Mouse (Mus musculus) erythroid progenitor cell, adult 5-6 weeks (primary cell): ENCODE data around the gene Gm8237. TPM values are rescaled to one million over a fixed set of nuclear protein-coding genes. Genes with fewer than 3 reads are reported as not detected.
"Not testable (repeated sequence)": the region's sequence is repeated elsewhere in the genome, so short reads cannot be mapped to it uniquely, and the experiment has no call there.

Experiments
- ATAC-seq: replicated peaks from 2 replicates; pipeline ENCODE4 v1.8.0; 2016; ENCODE audit warnings: moderate number of reproducible peaks, mild to moderate bottlenecking, moderate TSS enrichment, inconsistent platforms; ENCODE audit not compliant: poor library complexity, low FRiP score, severe bottlenecking
- total RNA-seq, 2 experiments: library from RNA; stranded (forward) in 1 of 2; stranded (reverse) in 1 of 2; fragments of 150-400 nt in 1 of 2; fragments of 186-747, 209-891 nt in 1 of 2; gene quantifications; 2 replicates each; pipeline versions ENCODE4 v1.2.3 to v1.2.4; 2015 to 2017; ENCODE audit warnings: low replicate concordance in 2 of 2

The Gm8237 gene
- not detected in 2 replicates for total RNA-seq (2015; ENCODE audit: low replicate concordance)
- not detected in 2 replicates for total RNA-seq (2017; ENCODE audit: low replicate concordance)

GRCm38 (mm10) chr14:5880241-5880640, at the start of gene Gm8237:
Gm8237 (minus strand) TSS chr14:5880382.
- ATAC-seq: not testable (repeated sequence)

- not testable (repeated sequence) for ATAC-seq
These were observed 43.1 kb upstream of the Gm8237 start for GRCm38 (mm10) chr14:5923276-5923675.

GRCm38 (mm10) chr14:5918330-5918942, 38.3 kb upstream of the Gm8237 start:
- not testable (repeated sequence) for ATAC-seq

GRCm38 (mm10) chr14:5913701-5914100, 33.5 kb upstream of the Gm8237 start:
- ATAC-seq: not testable (repeated sequence)

GRCm38 (mm10) chr14:5879791-5880190, 391 bp downstream of the Gm8237 start:
- ATAC-seq: not testable (repeated sequence)

- not testable (repeated sequence) for ATAC-seq
These were observed 1.0 kb downstream of the Gm8237 start for GRCm38 (mm10) chr14:5879136-5879535.

- not testable (repeated sequence) for ATAC-seq
These were observed 24.3 kb downstream of the Gm8237 start for GRCm38 (mm10) chr14:5855911-5856310.

GRCm38 (mm10) chr14:5830229-5830628, 50.0 kb downstream of the Gm8237 start, which contains the start of gene Gm3424:
Gm3424 (minus strand) TSS chr14:5830329.
- not testable (repeated sequence) for ATAC-seq

GRCm38 (mm10) chr14:5812699-5813356, 67.4 kb downstream of the Gm8237 start:
- not testable (repeated sequence) for ATAC-seq

Other genes with a start within 250 kb of the Gm8237 start
- gene Gm8265, start 247.4 kb downstream of the Gm8237 start, total RNA-seq (2015; ENCODE audit: low replicate concordance): not detected in 2 replicates
- not detected in 2 replicates for gene Gm8265, start 247.4 kb downstream of the Gm8237 start, total RNA-seq (2017; ENCODE audit: low replicate concordance)
- gene Gm9603, start 192.9 kb downstream of the Gm8237 start, total RNA-seq (2015; ENCODE audit: low replicate concordance): not detected in 2 replicates
- not detected in 2 replicates for gene Gm9603, start 192.9 kb downstream of the Gm8237 start, total RNA-seq (2017; ENCODE audit: low replicate concordance)
- not detected in 2 replicates for gene Gm3373, start 138.8 kb downstream of the Gm8237 start, total RNA-seq (2015; ENCODE audit: low replicate concordance)
- not detected in 2 replicates for gene Gm3373, start 138.8 kb downstream of the Gm8237 start, total RNA-seq (2017; ENCODE audit: low replicate concordance)
- not detected in 2 replicates for gene Gm3383, start 72.4 kb downstream of the Gm8237 start, total RNA-seq (2015; ENCODE audit: low replicate concordance)
- gene Gm3383, start 72.4 kb downstream of the Gm8237 start, total RNA-seq (2017; ENCODE audit: low replicate concordance): not detected in 2 replicates
- gene Gm3424, start 50.1 kb downstream of the Gm8237 start, total RNA-seq (2015; ENCODE audit: low replicate concordance): not detected in 2 replicates
- gene Gm3424, start 50.1 kb downstream of the Gm8237 start, total RNA-seq (2017; ENCODE audit: low replicate concordance): not detected in 2 replicates
- gene Gm3248, start 81.4 kb upstream of the Gm8237 start, total RNA-seq (2015; ENCODE audit: low replicate concordance): not detected in 2 replicates
- gene Gm3248, start 81.4 kb upstream of the Gm8237 start, total RNA-seq (2017; ENCODE audit: low replicate concordance): not detected in 2 replicates
- not detected in 2 replicates for gene Gm3453, start 98.8 kb upstream of the Gm8237 start, total RNA-seq (2015; ENCODE audit: low replicate concordance)
- not detected in 2 replicates for gene Gm3453, start 98.8 kb upstream of the Gm8237 start, total RNA-seq (2017; ENCODE audit: low replicate concordance)
- gene Gm6337, start 177.9 kb upstream of the Gm8237 start, total RNA-seq (2015; ENCODE audit: low replicate concordance): not detected in 2 replicates
- not detected in 2 replicates for gene Gm6337, start 177.9 kb upstream of the Gm8237 start, total RNA-seq (2017; ENCODE audit: low replicate concordance)
- gene Gm8206, start 213.6 kb upstream of the Gm8237 start, total RNA-seq (2015; ENCODE audit: low replicate concordance): not detected in 2 replicates
- gene Gm8206, start 213.6 kb upstream of the Gm8237 start, total RNA-seq (2017; ENCODE audit: low replicate concordance): not detected in 2 replicates
- gene Gm3468, start 228.3 kb upstream of the Gm8237 start, total RNA-seq (2015; ENCODE audit: low replicate concordance): not detected in 2 replicates
- gene Gm3468, start 228.3 kb upstream of the Gm8237 start, total RNA-seq (2017; ENCODE audit: low replicate concordance): 0.45 TPM in 1 of 2 replicates, not detected in the other
- gene Gm3476, start 245.4 kb upstream of the Gm8237 start, total RNA-seq (2015; ENCODE audit: low replicate concordance): not detected in 2 replicates
- gene Gm3476, start 245.4 kb upstream of the Gm8237 start, total RNA-seq (2017; ENCODE audit: low replicate concordance): not detected in 2 replicates